Mouse (Mus musculus): ENCODE measurements at regions not wholly inside any gene's neighbourhood (a gene's known extent, or its start where the extent isn't known, plus 50 kb on each side); places are given as distances from the start of the nearest gene placed in this dataset.

- H3K27me3 ChIP-seq (ENCODE audit: control insufficient read depth in 1 of 2, insufficient read depth in 2 of 2, low read length in 2 of 2): no peaks in the 10 kb centered on the region
- H3K4me1 ChIP-seq (ENCODE audit: control insufficient read depth in 1 of 2, insufficient read depth in 2 of 2, low read length in 2 of 2): no peaks in the 10 kb centered on the region
- no peak overlapping the region for H3K4me3 ChIP-seq (ENCODE audit: control insufficient read depth in 1 of 2, insufficient read depth in 1 of 2, low read depth in 2 of 2, low read length in 2 of 2)
- no peaks in the 10 kb centered on the region for H3K79me2 ChIP-seq (ENCODE audit: control insufficient read depth, insufficient read depth, low read length, poor library complexity)
- H3K9me3 ChIP-seq (replicated peaks; ENCODE audit: insufficient read depth, low read length): no peaks in the 10 kb centered on the region
- no peak overlapping the region for H3K9ac ChIP-seq (ENCODE audit: control insufficient read depth, low read depth, low read length, poor library complexity, severe bottlenecking)
- no peak for DNase-seq (ENCODE audit: low read depth, low spot score)
- no peak for TF ChIP-seq TBP (IDR thresholded peaks at IDR 0.05; ENCODE audit: low read depth, low read length)
- H3K27ac ChIP-seq (ENCODE audit: control insufficient read depth, low read depth, low read length): no peak overlapping the region
- H3K36me3 ChIP-seq (ENCODE audit: control insufficient read depth in 1 of 2, insufficient read depth in 2 of 2, low read length in 2 of 2): no peaks in the 10 kb centered on the region
These were observed 177.4 kb upstream of the Satb2 start for GRCm38 (mm10) chr1:57155869-57156268.

- Histone ChIP-seq H3K9ac (ENCODE audit: control insufficient read depth, low read depth, low read length, poor library complexity, severe bottlenecking) (no peak overlapping the region), H3K9me3 (replicated peaks; ENCODE audit: insufficient read depth, low read length) (no peaks in the 10 kb centered on the region), H3K79me2 (ENCODE audit: control insufficient read depth, insufficient read depth, low read length, poor library complexity) (no peaks in the 10 kb centered on the region), H3K4me1 (ENCODE audit: control insufficient read depth in 1 of 2, insufficient read depth in 2 of 2, low read length in 2 of 2) (no peaks in the 10 kb centered on the region), H3K27me3 (ENCODE audit: control insufficient read depth in 1 of 2, insufficient read depth in 2 of 2, low read length in 2 of 2) (no peaks in the 10 kb centered on the region), H3K36me3 (ENCODE audit: control insufficient read depth in 1 of 2, insufficient read depth in 2 of 2, low read length in 2 of 2) (no peaks in the 10 kb centered on the region), H3K4me3 (ENCODE audit: control insufficient read depth in 1 of 2, insufficient read depth in 1 of 2, low read depth in 2 of 2, low read length in 2 of 2) (no peak overlapping the region), H3K27ac (ENCODE audit: control insufficient read depth, low read depth, low read length) (no peak overlapping the region)
- no peak for DNase-seq (ENCODE audit: low read depth, low spot score)
- TF ChIP-seq MAFK (IDR thresholded peaks at IDR 0.05; ENCODE audit: borderline replicate concordance, low read depth, low read length): peak; percentile 92
- no peak for TF ChIP-seq GABPA (IDR thresholded peaks at IDR 0.05; ENCODE audit: low read depth, low read length)
- TF ChIP-seq GATA1 (IDR thresholded peaks at IDR 0.05; ENCODE audit: low read depth, low read length): no peak
- no peak for TF ChIP-seq POLR2A (IDR thresholded peaks at IDR 0.05; ENCODE audit: control insufficient read depth in 1 of 2, insufficient read depth in 1 of 2, low read depth in 1 of 2, low read length in 2 of 2, poor library complexity in 1 of 2)
These were observed 186.0 kb upstream of the Satb2 start for GRCm38 (mm10) chr1:57164443-57164842.

GRCm38 (mm10) chr1:57174289-57174890, 195.9 kb upstream of the Satb2 start:
- Histone ChIP-seq H3K27me3 (ENCODE audit: control insufficient read depth in 1 of 2, insufficient read depth in 2 of 2, low read length in 2 of 2) (no peaks in the 10 kb centered on the region), H3K27ac (ENCODE audit: control insufficient read depth, low read depth, low read length) (no peak overlapping the region), H3K4me3 (ENCODE audit: control insufficient read depth in 1 of 2, insufficient read depth in 1 of 2, low read depth in 2 of 2, low read length in 2 of 2) (no peak overlapping the region), H3K36me3 (ENCODE audit: control insufficient read depth in 1 of 2, insufficient read depth in 2 of 2, low read length in 2 of 2) (no peaks in the 10 kb centered on the region), H3K4me1 (ENCODE audit: control insufficient read depth in 1 of 2, insufficient read depth in 2 of 2, low read length in 2 of 2) (no peaks in the 10 kb centered on the region), H3K79me2 (ENCODE audit: control insufficient read depth, insufficient read depth, low read length, poor library complexity) (no peaks in the 10 kb centered on the region), H3K9me3 (replicated peaks; ENCODE audit: insufficient read depth, low read length) (no peaks in the 10 kb centered on the region), H3K9ac (ENCODE audit: control insufficient read depth, low read depth, low read length, poor library complexity, severe bottlenecking) (no peak overlapping the region)
- DNase-seq (ENCODE audit: low read depth, low spot score): no peak
- TF ChIP-seq MAX (IDR thresholded peaks at IDR 0.05; ENCODE audit: low read length) (no peak), POLR2AphosphoS2 (IDR thresholded peaks at IDR 0.05; ENCODE audit: low read length) (no peak), MAFK (IDR thresholded peaks at IDR 0.05; ENCODE audit: borderline replicate concordance, low read depth, low read length) (no peak)

DNA sequence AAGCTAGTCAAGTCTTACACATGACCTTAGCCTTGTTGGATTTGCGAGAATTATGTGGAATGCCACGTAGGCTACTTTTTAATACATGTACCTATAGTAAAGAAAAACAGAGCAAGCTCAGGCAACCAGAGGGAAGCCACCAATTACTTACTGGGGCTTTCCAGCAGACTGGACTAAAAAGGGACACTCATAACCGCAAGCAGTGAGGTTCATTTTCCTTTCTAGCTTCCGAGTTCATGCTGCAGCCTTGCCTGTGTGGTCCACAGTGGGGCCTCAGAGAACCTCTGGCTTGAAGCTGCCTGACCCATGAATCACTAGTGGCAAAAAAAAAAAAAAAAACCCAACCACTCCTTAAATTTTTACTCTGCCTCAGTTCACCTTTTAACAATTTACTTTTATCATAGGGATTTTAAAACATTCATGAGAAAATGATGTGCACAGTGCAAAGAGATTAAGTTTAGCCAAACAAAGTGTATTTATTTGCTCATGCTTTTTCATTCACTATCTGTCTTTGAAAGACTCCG, 188.6 kb upstream of the 1700066M21Rik start:
- no peak for DNase-seq (ENCODE audit: low read depth, low spot score)
- Histone ChIP-seq H3K27me3 (ENCODE audit: control insufficient read depth in 1 of 2, insufficient read depth in 2 of 2, low read length in 2 of 2) (no peaks in the 10 kb centered on the region), H3K27ac (ENCODE audit: control insufficient read depth, low read depth, low read length) (no peak overlapping the region), H3K4me3 (ENCODE audit: control insufficient read depth in 1 of 2, insufficient read depth in 1 of 2, low read depth in 2 of 2, low read length in 2 of 2) (no peak overlapping the region), H3K79me2 (ENCODE audit: control insufficient read depth, insufficient read depth, low read length, poor library complexity) (no peaks in the 10 kb centered on the region), H3K9me3 (replicated peaks; ENCODE audit: insufficient read depth, low read length) (no peaks in the 10 kb centered on the region), H3K36me3 (ENCODE audit: control insufficient read depth in 1 of 2, insufficient read depth in 2 of 2, low read length in 2 of 2) (no peaks in the 10 kb centered on the region), H3K9ac (ENCODE audit: control insufficient read depth, low read depth, low read length, poor library complexity, severe bottlenecking) (no peak overlapping the region), H3K4me1 (ENCODE audit: control insufficient read depth in 1 of 2, insufficient read depth in 2 of 2, low read length in 2 of 2) (no peaks in the 10 kb centered on the region)
- no peak for TF ChIP-seq GABPA (IDR thresholded peaks at IDR 0.05; ENCODE audit: low read depth, low read length)
- TF ChIP-seq MYB (IDR thresholded peaks at IDR 0.05; ENCODE audit: low read depth, low read length): no peak
- TF ChIP-seq ZMIZ1 (IDR thresholded peaks at IDR 0.05; ENCODE audit: low read depth, low read length): no peak
- no peak for TF ChIP-seq MEF2A (IDR thresholded peaks at IDR 0.05; ENCODE audit: extremely low read depth, insufficient replicate concordance, low read depth, low read length, poor library complexity, severe bottlenecking)
- no peak for TF ChIP-seq NRF1 (IDR thresholded peaks at IDR 0.05; ENCODE audit: insufficient read depth, low read depth, low read length, poor library complexity, severe bottlenecking)
- no peak for TF ChIP-seq CTCF (IDR thresholded peaks at IDR 0.05 in 2 of 3, conservative IDR thresholded peaks at IDR 0.05 in 1 of 3; ENCODE audit: control insufficient read depth in 1 of 3, insufficient read depth in 1 of 3, low read depth in 2 of 3, low read length in 3 of 3, poor library complexity in 1 of 3, severe bottlenecking in 1 of 3)
- no peak for TF ChIP-seq E2F4 (IDR thresholded peaks at IDR 0.05; ENCODE audit: borderline replicate concordance, low read depth, low read length)
